Mouse (Mus musculus) ES-Bruce4 (cell line): ENCODE data around the gene Rdh12.

Experiments used
- CTCF ChIP-seq: IDR thresholded peaks from one replicate; pipeline ENCODE4 v1.8.1; 2011; ENCODE audit warnings: low read depth, low read length
- EP300 ChIP-seq: IDR thresholded peaks from 2 replicates; pipeline ENCODE4 v1.6.1; 2011; ENCODE audit warnings: low read depth, low read length; ENCODE audit not compliant: insufficient read depth
- POLR2A ChIP-seq: IDR thresholded peaks from one replicate; pipeline ENCODE4 v1.8.1; 2011; ENCODE audit warnings: low read length; ENCODE audit not compliant: insufficient read depth

DNA sequence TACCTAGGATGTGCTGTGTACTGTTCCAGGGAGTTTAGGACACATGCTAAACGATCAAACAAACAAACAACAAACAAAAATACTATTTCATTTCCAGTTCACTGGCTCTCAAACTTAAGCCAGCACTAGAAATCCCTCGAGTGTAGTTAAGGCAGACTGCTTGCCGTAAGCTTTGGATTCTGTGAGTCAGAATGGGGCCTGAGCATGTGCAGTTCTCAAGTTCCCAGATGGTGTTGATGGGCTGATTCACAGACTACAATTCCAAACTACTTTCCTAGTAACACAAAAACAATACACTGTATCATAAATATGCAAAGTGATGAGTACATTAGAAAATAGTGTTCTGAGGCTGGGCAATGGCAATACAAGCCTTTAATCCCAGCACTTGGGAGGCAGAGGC, 38.3 kb upstream of the Rdh12 start:
- TF ChIP-seq POLR2A (no peak), CTCF (no peak), EP300 (no peak)
